Mouse (Mus musculus) forebrain, postnatal 0 days (tissue): Measurements from ENCODE around the gene Cadm1. TPM values are rescaled to one million over a fixed set of nuclear protein-coding genes. Genes with fewer than 3 reads are reported as not detected.
A peak's percentile ranks its signal among the peaks of the same experiment; 100 is the strongest.

Source experiments
- ATAC-seq: fragments of 200-750 bp; cut with Nextera tagmentation; 2 replicates; pipeline ENCODE4 v1.8.0; 2017; ENCODE audit warnings: mild to moderate bottlenecking, moderate library complexity
- DNase-seq: peaks from one replicate; pipeline ENCODE4 v3.0.0-alpha.2; 2015
- H3K27ac ChIP-seq: fragments of 300-500 bp; sonication (generic); 2 replicates; pipeline ENCODE4 v1.5.1; 2014; ENCODE audit warnings: low read depth, mild to moderate bottlenecking, antibody characterized with exemption, low read length, moderate library complexity, mixed read lengths
- H3K27me3 ChIP-seq: fragments of 300-500 bp; sonication (generic); 2 replicates; pipeline ENCODE4 v1.6.1; 2014; ENCODE audit warnings: mild to moderate bottlenecking, low read length, mixed read lengths; ENCODE audit not compliant: insufficient read depth
- H3K36me3 ChIP-seq: fragments of 300-500 bp; sonication (generic); 2 replicates; pipeline ENCODE4 v1.6.1; 2014; ENCODE audit warnings: mild to moderate bottlenecking, moderate library complexity; ENCODE audit not compliant: insufficient read depth
- H3K4me1 ChIP-seq: fragments of 300-500 bp; sonication (generic); 2 replicates; pipeline ENCODE4 v1.6.1; 2014; ENCODE audit warnings: antibody characterized with exemption; ENCODE audit not compliant: insufficient read depth
- H3K4me2 ChIP-seq: fragments of 300-500 bp; sonication (generic); 2 replicates; pipeline ENCODE4 v1.6.1; 2014; ENCODE audit warnings: low read depth, mild to moderate bottlenecking, moderate library complexity
- H3K4me3 ChIP-seq: fragments of 300-500 bp; sonication (generic); 2 replicates; pipeline ENCODE4 v1.5.1; 2014; ENCODE audit warnings: low read depth, low read length, mixed read lengths
- H3K9ac ChIP-seq: fragments of 300-500 bp; sonication (generic); 2 replicates; pipeline ENCODE4 v1.6.1; 2014; ENCODE audit warnings: mild to moderate bottlenecking
- H3K9me3 ChIP-seq: fragments of 300-500 bp; sonication (generic); 2 replicates; pipeline ENCODE4 v1.6.1; 2016; ENCODE audit warnings: low read length
- CTCF ChIP-seq: sonication (generic); IDR thresholded peaks from 2 replicates; pipeline ENCODE4 v1.5.1; 2016; ENCODE audit warnings: antibody characterized with exemption, control low read depth, low read depth
- WGBS: fragments of 180-500 bp; shearing (Covaris S2); extraction: QIAGEN DNeasy Blood & Tissue Kit; methylation state at CpG from one replicate; pipeline ENCODE4 v1.1.7; 2014; 5-methylcytosine and 5-hydroxymethylcytosine counted together
- polyA plus RNA-seq: library from polyadenylated mRNA; unstranded; fragments of >200 nt; fragmentation: Nextera tagmentation; extraction: Ambion mirVana; gene quantifications from 2 replicates; pipeline ENCODE4 v1.2.1, GENCODE M21; 2015
- total RNA-seq: library from RNA; depleted of rRNA; stranded (reverse); fragments of >200 nt; gene quantifications from 2 replicates; pipeline ENCODE4 v1.2.3, GENCODE M21; 2014

Gene Cadm1
- total and polyA plus RNA-seq, 2 experiments from 2014 or later: 289 to 381 TPM

DNA sequence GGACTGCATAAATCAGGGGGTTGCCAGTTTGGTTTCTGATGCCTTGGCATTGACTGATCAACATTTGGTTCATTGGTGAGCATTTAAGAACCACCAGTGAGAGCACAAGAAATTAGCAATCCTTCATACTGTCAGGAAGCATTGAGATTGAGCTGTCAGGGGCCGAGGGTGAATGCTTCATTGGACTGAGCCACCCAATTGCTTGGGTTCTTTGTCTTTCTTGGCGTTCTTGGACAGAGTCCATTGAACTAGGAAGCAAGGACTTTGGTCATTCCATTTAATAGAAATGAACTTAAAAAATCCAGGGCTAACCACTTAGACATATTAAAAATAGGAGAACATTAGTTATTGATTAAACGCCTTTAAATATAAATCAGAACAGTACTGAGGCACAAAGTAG, 214.9 kb downstream of the Cadm1 start:
- no peak for TF ChIP-seq CTCF
- no peak overlapping the region for H3K4me3 ChIP-seq
- no peak overlapping the region for H3K27ac ChIP-seq
- no peaks in the 10 kb centered on the region for H3K27me3 ChIP-seq
- ATAC-seq (no peak), DNase-seq (no peak)
- peaks cover 4% of the 10 kb centered on the region; the same call in 1 of the 2 replicates for H3K4me1 ChIP-seq
- no peak overlapping the region for H3K9ac ChIP-seq
- no peaks in the 10 kb centered on the region for H3K36me3 ChIP-seq
- no peaks in the 10 kb centered on the region for H3K9me3 ChIP-seq
- 52% methylated on average over 3 of the region's 3 CpGs for WGBS
- no peak overlapping the region for H3K4me2 ChIP-seq

DNA sequence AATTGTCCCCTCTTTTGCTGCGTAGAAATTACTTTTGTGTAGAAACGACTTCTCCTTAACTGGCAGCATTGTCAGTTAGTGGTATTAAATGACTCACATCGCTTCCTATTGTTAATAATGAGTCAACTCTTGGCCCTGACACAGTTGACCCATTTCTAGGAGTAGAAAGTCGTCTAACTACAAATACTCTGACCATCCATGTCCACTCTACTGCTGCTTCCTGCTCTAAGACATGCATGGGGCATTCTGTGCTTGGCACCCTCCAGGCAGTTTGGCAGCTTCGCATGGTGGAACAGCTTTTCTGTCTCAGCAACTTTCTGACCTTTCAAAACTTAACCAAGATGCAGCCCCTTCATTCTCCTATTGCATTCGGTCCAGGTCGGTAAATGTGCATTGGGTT, 215.7 kb downstream of the Cadm1 start:
- Histone ChIP-seq H3K9me3 (no peaks in the 10 kb centered on the region), H3K27me3 (no peaks in the 10 kb centered on the region), H3K27ac (no peak overlapping the region), H3K4me3 (no peak overlapping the region), H3K9ac (no peak overlapping the region), H3K36me3 (no peaks in the 10 kb centered on the region), H3K4me1 (no peaks in the 10 kb centered on the region), H3K4me2 (no peak overlapping the region)
- no peak for TF ChIP-seq CTCF
- 80% methylated on average over 7 of the region's 7 CpGs for WGBS
- DNase-seq (no peak), ATAC-seq (no peak)

DNA sequence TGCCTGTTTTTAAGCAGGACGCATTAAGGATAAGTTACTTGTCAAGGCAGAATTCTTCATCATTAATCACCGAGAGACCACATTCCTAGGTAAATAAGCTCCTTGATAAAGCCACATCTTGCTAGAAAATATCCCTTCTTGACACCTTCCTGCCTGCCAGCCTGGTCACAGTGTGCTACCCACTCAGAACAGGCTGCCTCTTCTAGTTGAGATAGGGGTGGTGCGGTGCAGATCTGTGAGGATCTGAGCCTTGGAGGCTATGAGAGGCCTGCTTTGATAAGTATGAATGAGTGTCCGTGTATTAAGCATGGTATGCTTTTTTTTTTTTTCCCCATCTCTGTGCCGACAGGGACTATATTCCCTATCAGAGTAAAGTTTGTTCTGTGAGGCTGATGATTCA, 219.2 kb downstream of the Cadm1 start:
- Histone ChIP-seq H3K4me1 (peaks cover 21% of the 10 kb centered on the region), H3K4me3 (no peak overlapping the region), H3K36me3 (no peaks in the 10 kb centered on the region), H3K27ac (no peak overlapping the region), H3K4me2 (no peak overlapping the region), H3K9ac (no peak overlapping the region), H3K9me3 (no peaks in the 10 kb centered on the region), H3K27me3 (no peaks in the 10 kb centered on the region)
- ATAC-seq (no peak), DNase-seq (no peak)
- 78% methylated on average over 5 of the region's 5 CpGs for WGBS
- TF ChIP-seq CTCF: no peak

DNA sequence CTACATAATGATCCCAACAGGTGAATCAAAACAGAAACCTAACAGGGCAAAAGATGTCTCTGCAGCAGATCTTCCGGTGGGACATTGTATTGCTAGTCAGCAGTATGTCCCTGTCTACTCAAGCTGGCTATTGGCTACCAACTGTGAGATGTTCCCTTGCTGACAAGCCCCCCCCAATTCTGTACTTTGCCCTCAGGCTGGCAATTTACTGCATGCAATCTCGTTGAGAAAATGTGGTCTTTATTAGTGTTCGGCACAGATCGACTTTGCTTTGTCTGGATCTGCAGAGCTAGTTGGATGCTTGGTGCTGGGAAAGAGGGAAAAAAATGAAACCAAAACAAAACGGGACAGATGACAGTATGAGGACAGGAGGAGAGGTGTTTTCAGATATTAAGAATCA, 222.5 kb downstream of the Cadm1 start:
- no peak for TF ChIP-seq CTCF
- DNase-seq: no peak
- H3K9me3 ChIP-seq: no peaks in the 10 kb centered on the region
- H3K27me3 ChIP-seq: no peaks in the 10 kb centered on the region
- peak overlapping the region; percentile 54; the same call in 1 of the 2 replicates for H3K27ac ChIP-seq
- H3K36me3 ChIP-seq: no peaks in the 10 kb centered on the region
- no peak overlapping the region for H3K4me3 ChIP-seq
- no peak overlapping the region for H3K4me2 ChIP-seq
- no peak for ATAC-seq
- H3K9ac ChIP-seq: no peak overlapping the region
- 28% methylated on average over 5 of the region's 5 CpGs for WGBS
- H3K4me1 ChIP-seq: peaks cover 32% of the 10 kb centered on the region

DNA sequence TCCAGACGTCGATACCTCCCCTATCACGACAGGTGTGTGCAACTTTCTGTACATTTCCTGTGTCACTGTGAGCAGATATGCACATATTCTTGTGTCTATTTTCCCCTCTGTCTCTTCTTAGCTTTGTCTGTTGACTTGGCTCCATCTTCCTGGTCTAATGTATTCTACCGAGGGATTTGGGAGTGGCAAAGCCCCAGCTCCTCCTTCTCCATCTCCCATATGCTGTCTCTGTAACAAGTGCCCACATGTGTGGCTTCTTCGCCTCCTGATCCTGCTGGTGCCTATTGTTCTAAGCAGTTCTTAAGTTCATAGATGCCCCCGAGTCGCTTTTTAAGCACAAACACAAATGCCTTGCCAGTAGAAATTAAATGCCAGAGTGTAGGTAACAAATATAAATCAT, 223.2 kb downstream of the Cadm1 start:
- H3K4me1 ChIP-seq: peaks cover 32% of the 10 kb centered on the region
- no peak for TF ChIP-seq CTCF
- H3K27me3 ChIP-seq: no peaks in the 10 kb centered on the region
- no peak overlapping the region for H3K4me2 ChIP-seq
- H3K27ac ChIP-seq: peak overlapping the region; percentile 54; the same call in 1 of the 2 replicates
- no peaks in the 10 kb centered on the region for H3K36me3 ChIP-seq
- no peak for ATAC-seq
- no peak for DNase-seq
- no peak overlapping the region for H3K4me3 ChIP-seq
- H3K9ac ChIP-seq: no peak overlapping the region
- WGBS: 51% methylated on average over 7 of the region's 7 CpGs
- no peaks in the 10 kb centered on the region for H3K9me3 ChIP-seq

DNA sequence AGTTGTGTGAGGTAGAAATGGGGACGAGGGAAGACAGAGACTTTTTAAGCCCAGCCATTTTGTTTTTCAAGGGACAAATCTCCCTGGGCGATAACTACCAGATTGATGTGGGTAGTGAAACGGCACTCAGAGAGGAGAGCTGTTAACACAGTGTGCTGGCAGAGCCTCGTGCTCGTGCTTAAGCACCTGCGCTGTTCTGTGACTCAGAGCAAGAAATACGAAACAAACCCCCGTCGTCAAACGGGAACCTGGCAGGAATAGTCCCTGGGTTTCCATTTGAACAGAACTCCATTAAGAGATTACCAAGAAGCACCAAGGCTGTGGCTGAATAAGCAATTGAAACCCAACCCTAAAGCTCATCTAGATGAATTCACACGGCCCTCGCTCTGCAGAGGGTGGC, 225.1 kb downstream of the Cadm1 start:
- Histone ChIP-seq H3K4me2 (no peak overlapping the region), H3K9me3 (no peaks in the 10 kb centered on the region), H3K36me3 (no peaks in the 10 kb centered on the region), H3K9ac (no peak overlapping the region), H3K27ac (peak overlapping the region; percentile 31), H3K4me3 (no peak overlapping the region), H3K27me3 (no peaks in the 10 kb centered on the region), H3K4me1 (peaks cover 32% of the 10 kb centered on the region)
- 34% methylated on average over 12 of the region's 12 CpGs for WGBS
- ATAC-seq: peak; percentile 54; the same call in 1 of the 2 replicates
- peak; percentile 68 for DNase-seq
- TF ChIP-seq CTCF: no peak

DNA sequence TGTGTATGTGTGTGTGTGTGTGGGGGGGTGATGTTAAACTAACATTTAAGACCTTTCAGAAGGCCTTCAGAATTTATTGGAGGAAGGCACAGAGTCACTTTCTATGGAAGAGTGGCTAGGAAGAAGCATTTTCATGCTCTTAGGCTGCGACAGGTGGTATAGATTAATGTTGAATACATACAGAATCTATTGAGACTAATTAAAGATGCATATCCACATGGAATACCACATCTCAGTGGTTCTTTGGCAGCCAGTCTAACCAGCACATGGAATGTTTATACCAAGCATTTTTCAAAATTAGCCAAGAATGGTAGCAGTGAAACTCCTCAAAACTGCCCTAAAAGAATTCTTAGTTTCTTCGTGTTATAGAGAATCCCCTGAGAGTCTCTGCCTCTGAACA, 227.8 kb downstream of the Cadm1 start:
- 74% methylated on average over 2 of the region's 2 CpGs for WGBS
- no peak overlapping the region for H3K27ac ChIP-seq
- H3K4me2 ChIP-seq: no peak overlapping the region
- H3K9me3 ChIP-seq: no peaks in the 10 kb centered on the region
- ATAC-seq (no peak), DNase-seq (no peak)
- no peaks in the 10 kb centered on the region for H3K27me3 ChIP-seq
- peaks cover 24% of the 10 kb centered on the region for H3K4me1 ChIP-seq
- H3K4me3 ChIP-seq: no peak overlapping the region
- H3K36me3 ChIP-seq: no peaks in the 10 kb centered on the region
- no peak overlapping the region for H3K9ac ChIP-seq
- TF ChIP-seq CTCF: no peak

DNA sequence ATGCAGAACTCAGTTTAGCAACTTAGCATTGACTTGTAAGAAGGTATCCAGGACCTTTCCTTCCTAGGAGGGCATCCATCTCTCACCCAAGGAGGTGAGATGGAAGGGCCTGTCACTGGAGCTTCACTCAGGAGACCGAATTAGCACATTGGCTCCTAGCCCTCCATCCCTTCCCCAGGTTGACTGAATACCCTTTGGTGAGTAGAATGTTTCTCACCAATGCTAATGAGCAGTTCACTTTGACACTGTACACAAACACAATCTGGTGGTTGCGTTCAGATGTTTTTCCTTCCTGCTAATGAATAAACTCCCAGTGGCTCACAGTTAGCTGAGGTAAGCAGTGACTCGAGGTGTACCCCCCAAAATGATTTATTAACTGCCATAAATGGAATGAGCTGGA, 228.3 kb downstream of the Cadm1 start:
- ATAC-seq: no peak

More for the DNA sequence above, 228.3 kb downstream of the Cadm1 start:
- no peak for DNase-seq
- Histone ChIP-seq H3K4me1 (peaks cover 19% of the 10 kb centered on the region), H3K9me3 (no peaks in the 10 kb centered on the region), H3K27ac (no peak overlapping the region), H3K9ac (no peak overlapping the region), H3K36me3 (no peaks in the 10 kb centered on the region), H3K27me3 (no peaks in the 10 kb centered on the region), H3K4me2 (no peak overlapping the region), H3K4me3 (no peak overlapping the region)
- no peak for TF ChIP-seq CTCF
- WGBS: 33% methylated on average over 3 of the region's 3 CpGs
